Mouse (Mus musculus) CH12.LX (cell line): Measurements from ENCODE around the gene Lbr. TPM values are rescaled to one million over a fixed set of nuclear protein-coding genes. Genes with fewer than 3 reads are reported as not detected.
"Not testable (repeated sequence)": the region's sequence is repeated elsewhere in the genome, so short reads cannot be mapped to it uniquely, and the experiment has no call there.

Experiments
- DNase-seq: peaks from one replicate; pipeline ENCODE4 v3.0.0-alpha.2; 2013; ENCODE audit errors: extremely low read depth
- H3K27ac ChIP-seq: 2 replicates; pipeline ENCODE4 v1.5.1; 2012; ENCODE audit warnings: low read depth, mild to moderate bottlenecking, control low read depth, moderate library complexity; ENCODE audit not compliant: insufficient read depth
- H3K27me3 ChIP-seq: replicated peaks from 2 replicates; pipeline ENCODE3; 2012; ENCODE audit warnings: inconsistent platforms
- H3K36me3 ChIP-seq, 2 experiments: replicated peaks in 1 of 2; 2 replicates each; pipeline versions ENCODE3 to v1.6.1; 2012; ENCODE audit warnings: inconsistent platforms in 1 of 2, low read length in 1 of 2, mild to moderate bottlenecking in 1 of 2, mixed read lengths in 1 of 2, moderate library complexity in 1 of 2; ENCODE audit not compliant: control insufficient read depth in 1 of 2, insufficient read depth in 1 of 2
- H3K4me1 ChIP-seq, 2 experiments: 2 replicates each; pipeline ENCODE4 v1.6.1; 2012; ENCODE audit warnings: inconsistent platforms in 1 of 2, moderate library complexity in 1 of 2; ENCODE audit not compliant: insufficient read depth in 2 of 2, control insufficient read depth in 1 of 2
- H3K4me2 ChIP-seq: 2 replicates; pipeline ENCODE4 v1.6.1; 2012; ENCODE audit warnings: low read depth, mild to moderate bottlenecking, control low read depth; ENCODE audit not compliant: poor library complexity, insufficient read depth, severe bottlenecking
- H3K4me3 ChIP-seq, 3 experiments: fragments of 150-350 bp in 1 of 3; sonication (generic) in 1 of 3; replicated peaks in 1 of 3; 2 replicates each; pipeline versions ENCODE3 to v1.5.1; 2011 to 2012; ENCODE audit warnings: low read depth in 2 of 3, low read length in 2 of 3, mild to moderate bottlenecking in 2 of 3, moderate library complexity in 2 of 3, control low read depth in 1 of 3, improper control_type of control experiment in 1 of 3, inconsistent platforms in 1 of 3, mixed read lengths in 1 of 3; ENCODE audit not compliant: poor library complexity in 1 of 3
- H3K79me2 ChIP-seq: replicated peaks from 2 replicates; pipeline ENCODE4 v1.6.1; 2012; ENCODE audit warnings: mild to moderate bottlenecking, moderate library complexity; ENCODE audit not compliant: control insufficient read depth, poor library complexity, insufficient read depth, severe bottlenecking; ENCODE audit errors: extremely low read depth
- H3K9ac ChIP-seq: 2 replicates; pipeline ENCODE4 v1.6.1; 2012; ENCODE audit warnings: low read depth, mild to moderate bottlenecking, control low read depth, moderate library complexity; ENCODE audit not compliant: insufficient read depth
- H3K9me3 ChIP-seq: replicated peaks from 2 replicates; pipeline ENCODE3; 2012; ENCODE audit warnings: low read length, inconsistent platforms, mixed read lengths
- BHLHE40 ChIP-seq: IDR thresholded peaks from 2 replicates; pipeline ENCODE4 v1.6.1; 2011; ENCODE audit warnings: mild to moderate bottlenecking, low read depth, low read length, improper control_type of control experiment
- CHD2 ChIP-seq: IDR thresholded peaks from 2 replicates; pipeline ENCODE4 v1.6.1; 2011; ENCODE audit warnings: low read length, improper control_type of control experiment
- CTCF ChIP-seq, 2 experiments: IDR thresholded peaks in 1 of 2; conservative IDR thresholded peaks in 1 of 2; 2 replicates each; pipeline ENCODE4 v1.5.1; 2011 to 2012; ENCODE audit warnings: low read depth in 2 of 2, low read length in 2 of 2, improper control_type of control experiment in 1 of 2, inconsistent platforms in 1 of 2, mild to moderate bottlenecking in 1 of 2, moderate library complexity in 1 of 2
- EP300 ChIP-seq: IDR thresholded peaks from 2 replicates; pipeline ENCODE4 v1.6.1; 2011; ENCODE audit warnings: low read length, improper control_type of control experiment
- ETS1 ChIP-seq: conservative IDR thresholded peaks from 2 replicates; pipeline ENCODE4 v1.6.1; 2012; ENCODE audit warnings: low read depth, mild to moderate bottlenecking, inconsistent platforms, low read length, improper control_type of control experiment, moderate library complexity
- HCFC1 ChIP-seq: IDR thresholded peaks from 2 replicates; pipeline ENCODE4 v1.6.1; 2012; ENCODE audit warnings: low read depth, mild to moderate bottlenecking, inconsistent platforms, low read length, improper control_type of control experiment
- IRF4 ChIP-seq: IDR thresholded peaks from 2 replicates; pipeline ENCODE4 v1.6.1; 2014; ENCODE audit warnings: low read depth, mild to moderate bottlenecking, inconsistent platforms, low read length, improper control_type of control experiment
- JUN ChIP-seq: IDR thresholded peaks from 2 replicates; pipeline ENCODE4 v1.6.1; 2011; ENCODE audit warnings: low read depth, mild to moderate bottlenecking, low read length, improper control_type of control experiment, moderate library complexity; ENCODE audit not compliant: insufficient read depth
- MAFK ChIP-seq: IDR thresholded peaks from 2 replicates; pipeline ENCODE4 v1.6.1; 2011; ENCODE audit warnings: low read length, improper control_type of control experiment; ENCODE audit not compliant: insufficient replicate concordance
- MAX ChIP-seq: IDR thresholded peaks from 2 replicates; pipeline ENCODE4 v1.6.1; 2011; ENCODE audit warnings: low read length, improper control_type of control experiment
- MXI1 ChIP-seq: IDR thresholded peaks from 2 replicates; pipeline ENCODE4 v1.6.1; 2011; ENCODE audit warnings: mild to moderate bottlenecking, low read depth, low read length, improper control_type of control experiment
- POLR2AphosphoS2 ChIP-seq: IDR thresholded peaks from 2 replicates; pipeline ENCODE4 v1.6.1; 2011; ENCODE audit warnings: low read depth, low read length, improper control_type of control experiment
- RCOR1 ChIP-seq: conservative IDR thresholded peaks from 2 replicates; pipeline ENCODE4 v1.6.1; 2012; ENCODE audit warnings: low read depth, mild to moderate bottlenecking, inconsistent platforms, low read length, improper control_type of control experiment
- TBP ChIP-seq: conservative IDR thresholded peaks from 2 replicates; pipeline ENCODE4 v1.6.1; 2011; ENCODE audit warnings: low read depth, low read length, improper control_type of control experiment
- TCF12 ChIP-seq: IDR thresholded peaks from 2 replicates; pipeline ENCODE4 v1.6.1; 2014; ENCODE audit warnings: low read depth, mild to moderate bottlenecking, inconsistent platforms, low read length, improper control_type of control experiment
- UBTF ChIP-seq: IDR thresholded peaks from 2 replicates; pipeline ENCODE4 v1.6.1; 2012; ENCODE audit warnings: low read depth, mild to moderate bottlenecking, inconsistent platforms, low read length, improper control_type of control experiment, moderate library complexity
- ZKSCAN1 ChIP-seq: IDR thresholded peaks from 2 replicates; pipeline ENCODE4 v1.6.1; 2012; ENCODE audit warnings: low read depth, inconsistent platforms, low read length, improper control_type of control experiment, borderline replicate concordance
- dilution Hi-C: fragments of 300-500 bp; cut with MboI; formaldehyde crosslinking; loops from 2 replicates; pipeline ENCODE4 v1.14.3; 2020; ENCODE audit warnings: low sequenced_read_pairs; ENCODE audit not compliant: extremely low pct_unique_long_range_greater_than_20kb, extremely low pct_ligation_motif_present
- in situ Hi-C: fragments of 300-500 bp; cut with MboI; formaldehyde crosslinking; loops from 3 replicates; pipeline ENCODE4 v1.14.3; 2019; ENCODE audit warnings: low sequenced_read_pairs, low pct_ligation_motif_present, low pct_unique_long_range_greater_than_20kb, mixed read lengths
- polyA plus RNA-seq: library from polyadenylated mRNA; unstranded; fragments of >175 nt; gene quantifications from 2 replicates; pipeline ENCODE4 v1.2.1, GENCODE M21; 2012; ENCODE audit warnings: low read depth; ENCODE audit not compliant: insufficient read length
- total RNA-seq, 2 experiments: library from RNA; depleted of rRNA; stranded (reverse); fragments of 300-350 nt in 1 of 2; fragments of >200 nt in 1 of 2; gene quantifications; 2 replicates each; pipeline ENCODE4 v1.2.3; 2012 to 2014

The Lbr gene
- total and polyA plus RNA-seq, 3 experiments = 78.4 to 142 (median 113) TPM

- Histone ChIP-seq H3K27ac (no peak overlapping the region), H3K36me3 (no peaks in the 10 kb centered on the region), H3K79me2 (no peaks in the 10 kb centered on the region), H3K4me3 (no peak overlapping the region), H3K4me2 (no peak overlapping the region), H3K9me3 (no peaks in the 10 kb centered on the region), H3K4me1 (peaks cover 0 to 7% of the 10 kb centered on the region in 2 experiments; a peak in 1 of 4 replicates)
- dilution Hi-C loops = no loop called here
- TF ChIP-seq HCFC1 (no peak), POLR2AphosphoS2 (no peak), ZKSCAN1 (no peak), MAFK (no peak), EP300 (no peak), TBP (no peak), BHLHE40 (no peak), JUN (no peak)
- TF ChIP-seq, all 38 proteins: peak for 0
- in situ Hi-C loops = no loop called here
- no peak for DNase-seq
- Histone ChIP-seq H3K9ac (no peak overlapping the region), H3K27me3 (no peaks in the 10 kb centered on the region)
These were observed 49.3 kb downstream of the Lbr start for GRCm38 (mm10) chr1:181793541-181793940.

- Histone ChIP-seq H3K36me3 (no peaks in the 10 kb centered on the region), H3K27me3 (no peaks in the 10 kb centered on the region), H3K9me3 (peaks cover 6% of the 10 kb centered on the region), H3K4me2 (no peak overlapping the region), H3K79me2 (no peaks in the 10 kb centered on the region), H3K9ac (no peak overlapping the region), H3K4me3 (no peak overlapping the region), H3K27ac (no peak overlapping the region), H3K4me1 (peaks cover 0 to 14% of the 10 kb centered on the region in 2 experiments; a peak in 2 of 4 replicates)
- TF ChIP-seq MAFK (no peak), UBTF (no peak), RCOR1 (no peak), POLR2AphosphoS2 (no peak), MAX (no peak), IRF4 (no peak), TCF12 (no peak), CHD2 (no peak), CTCF (conservative IDR thresholded peaks at IDR 0.05 in 1 of 2, IDR thresholded peaks at IDR 0.05 in 1 of 2; ENCODE audit: low read depth in 2 of 2, low read length in 2 of 2) (no peak), MXI1 (no peak), ETS1 (no peak)
- no peak for DNase-seq
- dilution Hi-C loops (no loop called here), in situ Hi-C loops (no loop called here)
These were observed 52.9 kb downstream of the Lbr start for GRCm38 (mm10) chr1:181789952-181790351.

GRCm38 (mm10) chr1:181782600-181782999 is 60.2 kb downstream of the Lbr start:
- H3K9me3 ChIP-seq, H3K36me3 ChIP-seq, in situ Hi-C loops, H3K79me2 ChIP-seq, H3K27me3 ChIP-seq, H3K9ac ChIP-seq, DNase-seq, H3K4me3 ChIP-seq, H3K4me2 ChIP-seq, dilution Hi-C loops, H3K27ac ChIP-seq: not testable (repeated sequence)
- peaks cover 0 to 21% of the 10 kb centered on the region in 2 experiments; a peak in 2 of 4 replicates for H3K4me1 ChIP-seq
